Mouse (Mus musculus) C2C12 (cell line): ENCODE measurements around the gene Ankrd27.

Experiments
- CTCF ChIP-seq: IDR thresholded peaks from one replicate; pipeline ENCODE4 v1.5.1; 2011; ENCODE audit not compliant: control insufficient read depth, insufficient read depth, insufficient read length
- MYOD1 ChIP-seq: IDR thresholded peaks from one replicate; pipeline ENCODE4 v1.6.1; 2011; ENCODE audit warnings: low read depth; ENCODE audit not compliant: control insufficient read depth, insufficient read length

DNA sequence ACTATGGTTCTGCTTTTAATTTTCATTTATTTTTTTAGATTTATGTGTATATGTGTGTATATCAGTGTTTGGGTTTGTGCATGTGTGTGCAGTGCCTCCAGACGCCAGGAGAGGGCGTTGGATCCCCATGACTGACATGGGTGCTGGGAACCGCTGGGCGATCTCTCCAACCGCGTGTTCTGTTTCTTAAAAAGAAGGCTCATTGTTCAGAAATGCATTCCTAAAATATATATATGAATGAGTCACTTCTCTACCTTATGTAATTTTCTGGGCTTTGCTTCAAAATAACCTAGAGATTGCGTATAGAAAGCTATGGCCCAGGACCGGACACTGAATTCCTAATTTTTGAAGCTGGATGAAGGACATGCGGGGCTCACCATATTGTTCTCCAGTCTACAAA lies 13.4 kb downstream of the Ankrd27 start:
- TF ChIP-seq CTCF = no peak
- no peak for TF ChIP-seq MYOD1
